Mouse (Mus musculus): ENCODE results near the gene Stxbp4. TPM values are rescaled to one million over a fixed set of nuclear protein-coding genes. Genes with fewer than 3 reads are reported as not detected.

The Stxbp4 gene
- total and polyA plus RNA-seq, 3 experiments = 3.7 to 5.6 (median 4.6) TPM

GRCm38 (mm10) chr11:90675479-90676110, 37.7 kb upstream of the Stxbp4 start:
- Histone ChIP-seq H3K9me3 (replicated peaks; ENCODE audit: low read length) (no peaks in the 10 kb centered on the region), H3K4me2 (ENCODE audit: insufficient read depth, low read depth, poor library complexity, severe bottlenecking) (0 out of 2 replicates have a peak overlapping the region, but pooled peaks have one; percentile 6), H3K9ac (ENCODE audit: insufficient read depth, low read depth) (no peak overlapping the region), H3K36me3 (replicated peaks in 1 of 2; ENCODE audit: control insufficient read depth in 1 of 2, insufficient read depth in 1 of 2, low read length in 1 of 2) (no peaks in the 10 kb centered on the region), H3K27ac (ENCODE audit: insufficient read depth, low read depth) (no peak overlapping the region), H3K27me3 (replicated peaks) (peaks cover 4% of the 10 kb centered on the region), H3K79me2 (replicated peaks; ENCODE audit: control insufficient read depth, extremely low read depth, insufficient read depth, poor library complexity, severe bottlenecking) (no peaks in the 10 kb centered on the region), H3K4me3 (replicated peaks in 1 of 3; ENCODE audit: low read depth in 2 of 3, low read length in 2 of 3, poor library complexity in 1 of 3) (no peak overlapping the region), H3K4me1 (ENCODE audit: control insufficient read depth in 1 of 2, insufficient read depth in 2 of 2) (peaks cover 7 to 14% of the 10 kb centered on the region in 2 experiments)
- in situ Hi-C loops (cut with MboI; ENCODE audit: low pct_ligation_motif_present, low pct_unique_long_range_greater_than_20kb, low sequenced_read_pairs) (no loop called here), dilution Hi-C loops (cut with MboI; ENCODE audit: extremely low pct_ligation_motif_present, extremely low pct_unique_long_range_greater_than_20kb, low sequenced_read_pairs) (no loop called here)
- TF ChIP-seq USF1 (IDR thresholded peaks at IDR 0.05; ENCODE audit: low read depth, low read length) (no peak), POLR2A (IDR thresholded peaks at IDR 0.05; ENCODE audit: low read depth, low read length) (no peak), MAX (IDR thresholded peaks at IDR 0.05; ENCODE audit: low read length) (no peak), TCF12 (IDR thresholded peaks at IDR 0.05; ENCODE audit: low read depth, low read length) (no peak; the same call in 1 of the 2 replicates), USF2 (conservative IDR thresholded peaks at IDR 0.05; ENCODE audit: low read depth, low read length) (no peak), GABPA (IDR thresholded peaks at IDR 0.05; ENCODE audit: insufficient replicate concordance, low read depth, low read length) (no peak), MAFK (IDR thresholded peaks at IDR 0.05; ENCODE audit: insufficient replicate concordance, low read length) (peak; percentile 48; the same call in 1 of the 2 replicates), ZMIZ1 (IDR thresholded peaks at IDR 0.05; ENCODE audit: low read depth, low read length) (no peak), RCOR1 (conservative IDR thresholded peaks at IDR 0.05; ENCODE audit: low read depth, low read length) (no peak), NRF1 (IDR thresholded peaks at IDR 0.05; ENCODE audit: low read depth, low read length) (no peak), E2F4 (IDR thresholded peaks at IDR 0.05; ENCODE audit: insufficient replicate concordance, low read depth, low read length) (no peak), ZKSCAN1 (IDR thresholded peaks at IDR 0.05; ENCODE audit: borderline replicate concordance, low read depth, low read length) (no peak), EP300 (IDR thresholded peaks at IDR 0.05; ENCODE audit: low read length) (peak; percentile 75; the same call in 1 of the 2 replicates), CTCF (conservative IDR thresholded peaks at IDR 0.05 in 1 of 2, IDR thresholded peaks at IDR 0.05 in 1 of 2; ENCODE audit: low read depth in 2 of 2, low read length in 2 of 2) (no peak), SMC3 (IDR thresholded peaks at IDR 0.05; ENCODE audit: low read depth, low read length) (no peak), ZNF384 (IDR thresholded peaks at IDR 0.05; ENCODE audit: low read depth, low read length) (peak; percentile 90), TBP (conservative IDR thresholded peaks at IDR 0.05; ENCODE audit: low read depth, low read length) (no peak), ELF1 (IDR thresholded peaks at IDR 0.05; ENCODE audit: low read depth, low read length) (no peak), PAX5 (IDR thresholded peaks at IDR 0.05; ENCODE audit: low read length) (no peak), MYC (IDR thresholded peaks at IDR 0.05; ENCODE audit: low read depth, low read length) (no peak), ETS1 (conservative IDR thresholded peaks at IDR 0.05; ENCODE audit: low read depth, low read length) (no peak; the same call in 1 of the 2 replicates), BHLHE40 (IDR thresholded peaks at IDR 0.05; ENCODE audit: low read depth, low read length) (peak; percentile 46)
- peak; percentile 72 for DNase-seq (ENCODE audit: extremely low read depth)

Measured in CH12.LX (cell line).